Mouse (Mus musculus) MN1 (cell line): Measurements from ENCODE around the gene Hspb9.

ENCODE experiments used
- DNase-seq: peaks from one replicate; pipeline ENCODE4 v3.0.0-alpha.2; 2016; ENCODE audit warnings: low spot score

The Hspb9 gene

GRCm38 (mm10) chr11:100730477-100731205 is 17.0 kb downstream of the Hspb9 start:
- DNase-seq, result no peak

GRCm38 (mm10) chr11:100735134-100735865 is 21.6 kb downstream of the Hspb9 start:
- DNase-seq, result no peak

- peak; percentile 22 for DNase-seq
Observed at GRCm38 (mm10) chr11:100735954-100736745, 22.5 kb downstream of the Hspb9 start.

DNA sequence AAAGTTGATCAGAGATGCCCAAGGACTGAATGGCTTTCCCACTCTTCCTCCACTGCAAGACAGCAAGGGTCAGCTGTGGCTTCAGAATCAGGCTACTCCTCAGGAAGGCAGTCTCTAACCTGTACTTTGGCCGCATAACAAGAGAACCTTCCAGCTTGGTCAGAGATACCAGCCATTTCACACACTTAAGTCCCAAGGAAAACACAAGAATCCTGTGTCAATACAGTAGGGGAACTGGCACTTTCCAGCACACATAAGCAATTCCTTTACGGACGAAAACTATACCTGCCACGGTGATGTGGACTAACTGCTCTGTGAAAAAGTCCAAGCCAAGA is 23.1 kb downstream of the Hspb9 start:
- DNase-seq, result no peak

- peak; percentile 35 for DNase-seq
Observed at GRCm38 (mm10) chr11:100737105-100737733, 23.6 kb downstream of the Hspb9 start.

- DNase-seq, result peak; percentile 99
Observed at GRCm38 (mm10) chr11:100738066-100738604, 24.5 kb downstream of the Hspb9 start, which contains the start of gene Rab5c. Rab5c (minus strand) TSS chr11:100738215.

GRCm38 (mm10) chr11:100738749-100739148 is 25.1 kb downstream of the Hspb9 start:
- no peak for DNase-seq

DNA sequence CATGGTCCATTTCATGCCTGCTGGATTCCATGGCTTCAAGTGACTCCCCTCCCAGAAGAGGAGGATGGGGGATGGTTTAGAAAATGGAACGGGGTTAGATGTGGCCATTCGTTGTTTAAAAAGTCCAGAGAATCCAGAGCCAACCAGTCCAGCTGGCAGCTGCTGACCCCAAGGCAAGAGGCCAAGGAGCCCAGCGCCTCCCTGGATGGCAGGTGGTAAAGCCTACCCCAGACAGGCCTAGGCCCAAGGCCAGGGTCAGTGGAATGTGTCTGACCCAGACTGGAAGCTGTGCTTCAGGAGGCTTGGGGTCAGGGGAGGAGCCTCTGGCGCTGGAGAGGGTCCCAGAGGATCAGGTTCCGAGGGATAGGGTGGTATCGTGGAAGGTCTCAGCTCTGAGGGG is 27.7 kb downstream of the Hspb9 start:
- no peak for DNase-seq

- DNase-seq, result peak; percentile 42
Observed at GRCm38 (mm10) chr11:100745085-100745484, 31.4 kb downstream of the Hspb9 start.

DNA sequence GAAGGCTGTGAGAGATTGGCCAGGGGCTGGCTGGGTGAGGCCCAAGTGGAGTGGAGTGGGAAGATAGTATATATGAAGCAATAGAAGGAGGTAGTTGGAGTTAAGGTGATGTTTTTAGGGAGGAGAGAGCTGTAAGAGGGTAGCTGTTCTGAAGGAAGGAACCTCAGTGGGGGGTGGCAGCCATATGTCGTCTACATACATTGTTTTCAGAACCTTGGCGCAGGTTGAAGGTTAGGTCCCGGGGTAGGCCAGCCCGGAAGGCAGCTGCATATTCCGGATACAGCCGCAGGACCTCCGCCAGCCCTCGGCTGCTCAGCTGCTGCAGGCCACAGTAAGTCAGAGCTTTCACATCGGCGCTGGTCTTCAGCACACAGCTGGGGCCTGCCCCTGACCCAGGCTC is 32.9 kb downstream of the Hspb9 start:
- DNase-seq, result no peak

GRCm38 (mm10) chr11:100747114-100747513 is 33.5 kb downstream of the Hspb9 start:
- DNase-seq, result no peak

DNA sequence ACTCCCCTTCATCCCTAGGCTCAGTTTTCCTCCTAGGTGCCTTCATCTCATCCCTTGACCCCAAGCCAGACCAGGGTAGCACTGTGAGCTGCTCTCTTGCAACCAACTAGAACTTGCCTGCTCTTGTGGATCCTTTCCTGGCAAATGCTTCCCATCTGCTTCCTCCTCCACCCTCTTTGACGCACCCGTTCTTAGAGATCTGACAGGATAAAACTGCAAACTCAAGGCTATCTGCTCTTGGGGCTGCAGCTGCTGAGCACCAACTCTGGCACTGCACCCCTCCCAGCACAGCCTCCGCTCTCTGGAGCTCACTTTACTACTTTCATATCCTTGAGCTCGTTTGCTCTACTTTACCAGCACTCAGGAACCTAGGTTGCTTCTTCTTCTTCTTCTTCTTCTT is 35.0 kb downstream of the Hspb9 start:
- DNase-seq, result no peak

GRCm38 (mm10) chr11:100749469-100749868 is 35.8 kb downstream of the Hspb9 start:
- no peak for DNase-seq

DNA sequence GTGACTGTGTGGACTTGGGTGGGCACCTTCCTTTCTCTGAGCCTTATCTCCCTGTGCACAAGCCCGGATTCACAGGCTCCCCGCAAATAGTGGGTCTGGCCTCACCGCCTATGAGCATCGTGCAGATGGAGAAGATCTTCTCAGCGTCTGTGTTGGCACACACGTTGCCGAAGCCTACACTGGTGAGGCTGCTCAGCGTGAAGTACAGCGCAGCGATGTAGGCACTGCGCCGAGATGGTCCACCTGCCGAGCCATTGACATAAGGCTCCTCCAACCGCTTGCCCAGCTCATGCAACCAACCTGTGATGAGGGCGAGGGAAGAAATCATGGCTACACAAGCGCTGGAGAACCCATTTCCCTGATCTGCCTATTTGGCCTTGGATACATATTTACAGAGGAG is 36.5 kb downstream of the Hspb9 start:
- no peak for DNase-seq

DNA sequence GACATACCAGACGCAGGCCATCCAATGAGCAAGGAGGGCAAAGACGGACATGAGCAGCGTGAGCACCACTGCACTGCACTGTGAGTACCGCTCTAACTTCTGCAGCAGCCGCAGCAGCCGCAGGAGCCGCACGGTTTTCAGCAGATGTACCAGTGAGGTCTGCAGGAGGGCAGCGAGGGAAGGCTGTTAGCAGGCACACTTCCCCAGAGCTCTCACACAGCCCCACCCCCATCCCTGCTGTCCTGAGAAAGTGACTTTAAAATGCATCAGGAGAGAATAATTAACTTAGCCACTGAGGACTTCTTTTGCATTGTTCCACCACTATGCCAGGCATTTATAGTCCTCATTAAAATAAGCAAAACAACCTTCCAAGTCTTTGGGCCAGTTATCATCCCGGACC is 38.6 kb downstream of the Hspb9 start:
- no peak for DNase-seq

GRCm38 (mm10) chr11:100754021-100754692 is 40.5 kb downstream of the Hspb9 start:
- no peak for DNase-seq

- DNase-seq, result no peak
Observed at GRCm38 (mm10) chr11:100754693-100755057, 41.0 kb downstream of the Hspb9 start.

DNA sequence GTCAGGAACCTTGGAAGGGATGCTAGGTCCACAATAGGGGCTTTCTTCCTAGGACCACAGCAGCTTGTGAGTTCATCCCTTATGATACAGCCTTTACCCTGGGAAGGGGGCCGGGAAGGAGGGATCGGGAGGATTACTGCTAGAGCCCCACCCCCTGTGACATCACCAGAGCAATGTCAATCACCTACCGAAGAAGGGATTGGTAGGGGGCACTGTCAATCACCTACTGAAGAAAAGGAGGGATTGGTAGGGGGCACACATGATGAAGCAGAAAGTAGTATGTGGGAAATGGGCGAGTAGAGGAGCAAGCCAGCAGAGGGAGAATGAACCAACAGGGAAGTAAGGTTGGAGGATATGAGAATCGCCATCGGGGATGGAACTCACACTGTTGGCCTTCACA is 42.8 kb downstream of the Hspb9 start:
- DNase-seq, result no peak

- DNase-seq, result no peak
Observed at GRCm38 (mm10) chr11:100757566-100757965, 43.9 kb downstream of the Hspb9 start.

- peak; percentile 67 for DNase-seq
Observed at GRCm38 (mm10) chr11:100758707-100759610, 45.3 kb downstream of the Hspb9 start.
